ENCODE assay signal across 15 mouse cellular contexts in genomic region chr4:138459775-138460174, GRCm38 (mm10). TPM values are rescaled to one million over a fixed set of nuclear protein-coding genes. Genes with fewer than 3 reads are reported as not detected.
A peak's percentile ranks its signal among the peaks of the same experiment; 100 is the strongest.
DNase-seq lines count a peak whose midpoint lies in the region; ATAC-seq and TF ChIP-seq lines count a peak whose summit lies in the region.
"Had no signal": no experiment of that assay in that cellular context is flagged by ENCODE, and none has a peak within 500 bp of the region (broad histone marks: within the 10 kb centered on the region; RNA-seq: fewer than 3 reads in every experiment).

No protein-coding gene starts in this region.

- H3K9me3 ChIP-seq in liver, embryonic 13.5 days (replicated peaks): no peaks in the 10 kb centered on the region
- H3K9me3 ChIP-seq: heart, embryonic 13.5 days; limb, embryonic 12.5 days had no signal

- H3K4me2 ChIP-seq in liver, embryonic 13.5 days: peak overlapping the region; percentile 26
- H3K4me2 ChIP-seq: heart, embryonic 13.5 days; limb, embryonic 12.5 days had no signal

- TF ChIP-seq CTCF in layer of hippocampus, adult 2 months (conservative IDR thresholded peaks at IDR 0.05): no peak
- TF ChIP-seq CTCF in heart, adult 2 months (IDR thresholded peaks at IDR 0.05): no peak

- no peak for DNase-seq in layer of hippocampus, adult 2 months (ENCODE audit: low spot score in 2 of 2)
- no peak for DNase-seq in layer of hippocampus, postnatal 14 days (ENCODE audit: low spot score in 2 of 2)
- peak; percentile 69 for DNase-seq in kidney, adult 18-20 months
- peak; percentile 74 for DNase-seq in kidney, postnatal 10 days
- no peak for DNase-seq in liver, embryonic 13.5 days
- DNase-seq in heart, adult 2 months: no peak
- no peak for DNase-seq in left cerebral cortex, adult 9 months (ENCODE audit: low spot score in 2 of 2)
- DNase-seq: cerebellum, adult 11-12 months; cerebellum, postnatal 36 days; gastrocnemius, postnatal 36 days; heart, postnatal 4 days; lung, postnatal 14 days had no signal

- no peak for TF ChIP-seq POLR2A in heart, adult 2 months (IDR thresholded peaks at IDR 0.05; ENCODE audit: insufficient read depth, low read depth, low read length)

- intact Hi-C loops in heart, adult 2 months (cut with DNase I): no loop called here

- 59% methylated on average over 6 of the region's 6 CpGs for WGBS in liver, embryonic 13.5 days (ENCODE audit: insufficient replicate concordance)
- 79% methylated on average over 6 of the region's 6 CpGs for WGBS in heart, adult 2 months

- H3K27ac ChIP-seq in layer of hippocampus, adult 2 months: peak overlapping the region; percentile 71
- peak overlapping the region; percentile 53; the same call in 1 of the 2 replicates for H3K27ac ChIP-seq in liver, embryonic 13.5 days
- no peak overlapping the region for H3K27ac ChIP-seq in heart, adult 2 months
- H3K27ac ChIP-seq: heart, embryonic 13.5 days; limb, embryonic 12.5 days had no signal

- ATAC-seq in liver, embryonic 13.5 days (ENCODE audit: low read depth): peak; percentile 32; the same call in 1 of the 2 replicates
- no peak for ATAC-seq in granulocyte monocyte progenitor cell, adult 5-6 weeks (replicated peaks; ENCODE audit: poor library complexity, severe bottlenecking)

- TF ChIP-seq EP300 in heart, adult 2 months (IDR thresholded peaks at IDR 0.05; ENCODE audit: insufficient read depth, low read depth, low read length): no peak

- no peak overlapping the region; the same call in 1 of the 2 replicates for H3K9ac ChIP-seq in liver, embryonic 13.5 days
- H3K9ac ChIP-seq in heart, adult 2 months (ENCODE audit: low read depth, low read length): no peak overlapping the region
- H3K9ac ChIP-seq: heart, embryonic 13.5 days; limb, embryonic 12.5 days had no signal

- peaks cover 35% of the 10 kb centered on the region for H3K4me1 ChIP-seq in liver, embryonic 13.5 days (replicated peaks)
- peaks cover 11% of the 10 kb centered on the region for H3K4me1 ChIP-seq in heart, adult 2 months (ENCODE audit: control insufficient read depth, insufficient read depth, low read length)

- peaks cover 94% of the 10 kb centered on the region for H3K27me3 ChIP-seq in liver, embryonic 13.5 days
- H3K27me3 ChIP-seq in heart, adult 2 months (ENCODE audit: control insufficient read depth, insufficient read depth, low read length): no peaks in the 10 kb centered on the region

- no peak overlapping the region for H3K4me3 ChIP-seq in layer of hippocampus, adult 2 months
- H3K4me3 ChIP-seq in liver, embryonic 13.5 days (replicated peaks): no peak overlapping the region
- H3K4me3 ChIP-seq in heart, adult 2 months: no peak overlapping the region
- H3K4me3 ChIP-seq: heart, embryonic 13.5 days; limb, embryonic 12.5 days had no signal

- no peaks in the 10 kb centered on the region for H3K79me2 ChIP-seq in heart, adult 2 months (replicated peaks; ENCODE audit: control insufficient read depth, insufficient read depth, low read length)

- H3K36me3 ChIP-seq in liver, embryonic 13.5 days: no peaks in the 10 kb centered on the region
- H3K36me3 ChIP-seq in heart, adult 2 months (ENCODE audit: control insufficient read depth, insufficient read depth, low read length): no peaks in the 10 kb centered on the region
- H3K36me3 ChIP-seq: heart, embryonic 13.5 days; limb, embryonic 12.5 days had no signal

RNA-seq across cellular contexts. Expression of gene Camk2n1, which starts 5.7 kb away (rescaled TPM):
- total RNA-seq in layer of hippocampus, adult 2 months (2021): 100 to 1,000 TPM; 378 to 385 TPM
- 100 to 1,000 TPM; 211 to 242 TPM for total RNA-seq in layer of hippocampus, postnatal 14 days (2021)
- 1.2 and 1.3 TPM in 2 replicates for polyA plus RNA-seq in liver, embryonic 13.5 days (2015; fragmentation: Nextera tagmentation; extraction: Ambion mirVana)
- total RNA-seq in heart, adult 2 months (2021): 10 to 100 TPM; 12.0 to 12.7 TPM
- polyA plus RNA-seq in heart, adult 2 months (2012; rRNA removed): 6.9 and 7.1 TPM in 2 replicates
- not detected in 2 replicates for total RNA-seq in granulocyte monocyte progenitor cell, adult 5-6 weeks (2014; fragmentation: Nextera tagmentation)
- not detected in 2 replicates for total RNA-seq in granulocyte monocyte progenitor cell, adult 5-6 weeks (2017)

RNA-seq across cellular contexts. Expression of gene Mul1, which starts 25.3 kb away (rescaled TPM):
- total RNA-seq in layer of hippocampus, adult 2 months (2021): 10 to 100 TPM; 54.4 to 57.9 TPM
- total RNA-seq in layer of hippocampus, postnatal 14 days (2021): 10 to 100 TPM; 43.4 to 46.7 TPM
- 11.2 and 11.4 TPM in 2 replicates for polyA plus RNA-seq in liver, embryonic 13.5 days (2015; fragmentation: Nextera tagmentation; extraction: Ambion mirVana)
- 10 to 100 TPM; 75.0 to 75.5 TPM for total RNA-seq in heart, adult 2 months (2021)
- 25.3 and 32.9 TPM in 2 replicates for polyA plus RNA-seq in heart, adult 2 months (2012; rRNA removed)
- total RNA-seq in granulocyte monocyte progenitor cell, adult 5-6 weeks (2014; fragmentation: Nextera tagmentation): 7.4 and 10.1 TPM in 2 replicates
- total RNA-seq in granulocyte monocyte progenitor cell, adult 5-6 weeks (2017): 7.6 and 8.7 TPM in 2 replicates

Comparison
In these comparisons a context has a peak if more than half of its experiments do, and no peak if none do; other contexts are left out.
1. DNase-seq: peak in kidney, adult 18-20 months (single experiment) and kidney, postnatal 10 days (single experiment); none in layer of hippocampus, adult 2 months (0 of 2), layer of hippocampus, postnatal 14 days (0 of 2), liver, embryonic 13.5 days (single experiment), heart, adult 2 months (0 of 2) and left cerebral cortex, adult 9 months (0 of 2).
2. RNA of gene Camk2n1, which starts 5.7 kb away (total RNA-seq): 378 to 385 TPM in layer of hippocampus, adult 2 months and 211 to 242 TPM in layer of hippocampus, postnatal 14 days; 12.0 to 12.7 TPM in heart, adult 2 months and not detected in granulocyte monocyte progenitor cell, adult 5-6 weeks; every median in the first group is over 10 times any median in the second.
3. RNA of gene Mul1, which starts 25.3 kb away (total RNA-seq): 75.0 to 75.5 TPM in heart, adult 2 months, 54.4 to 57.9 TPM in layer of hippocampus, adult 2 months and 43.4 to 46.7 TPM in layer of hippocampus, postnatal 14 days; 7.4 to 10.1 TPM in granulocyte monocyte progenitor cell, adult 5-6 weeks; every median in the first group is over 4 times any median in the second.